Mouse (Mus musculus) lung, postnatal 0 days (tissue): ENCODE results near the gene Rusc1.

Source experiments
- CTCF ChIP-seq: IDR thresholded peaks from 2 replicates; pipeline ENCODE4 v1.5.1; 2016; ENCODE audit warnings: antibody characterized with exemption, mild to moderate bottlenecking
- EP300 ChIP-seq: IDR thresholded peaks from 2 replicates; pipeline ENCODE4 v1.6.1; 2016; ENCODE audit warnings: antibody characterized with exemption, mild to moderate bottlenecking, control low read depth

DNA sequence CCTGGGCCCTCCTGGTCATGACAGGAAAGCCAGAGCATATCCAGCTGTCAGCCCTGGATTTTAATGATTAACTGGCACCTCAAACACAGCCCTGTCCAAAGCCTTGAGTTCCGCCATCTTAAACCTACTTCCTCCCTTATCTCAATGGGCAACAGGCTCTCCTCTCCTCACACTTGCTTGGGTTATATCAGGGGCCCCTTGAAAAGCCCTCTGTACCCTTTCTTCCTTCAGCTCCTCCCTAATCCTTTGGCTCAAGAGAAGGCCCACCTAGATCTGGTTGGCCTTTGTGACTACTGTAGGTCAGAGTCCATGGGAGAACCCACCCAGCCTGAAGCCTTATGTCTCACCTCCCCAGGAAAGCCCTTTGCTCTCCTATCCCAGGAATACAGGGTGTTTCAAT, 40.6 kb upstream of the Rusc1 start:
- TF ChIP-seq CTCF (no peak), EP300 (no peak)
